ENCODE assay signal across 8 mouse cellular contexts in the genomic region with DNA sequence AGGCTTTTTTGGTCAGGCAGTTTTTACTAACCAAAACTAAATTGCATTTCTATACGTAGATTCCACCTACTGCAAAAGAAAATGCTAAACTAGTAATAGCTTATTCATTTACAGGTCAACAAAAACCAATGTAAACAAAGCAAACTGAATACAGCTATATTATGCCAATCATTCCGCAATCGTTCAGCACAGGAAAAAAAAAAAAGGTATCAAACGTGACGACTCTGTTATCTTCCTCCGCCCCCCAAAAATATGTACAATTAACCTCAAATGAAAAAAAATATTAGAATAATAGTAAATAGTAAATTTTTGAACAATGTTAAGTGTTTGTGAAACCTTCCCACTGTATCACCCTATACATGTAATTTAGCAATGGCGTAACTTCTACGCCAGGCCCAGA. TPM values are rescaled to one million over a fixed set of nuclear protein-coding genes. Genes with fewer than 3 reads are reported as not detected.
DNase-seq lines count a peak whose midpoint lies in the region; ATAC-seq and TF ChIP-seq lines count a peak whose summit lies in the region.

No protein-coding gene starts in this region.

- H3K36me3 ChIP-seq in kidney, embryonic 15.5 days = no peaks in the 10 kb centered on the region; the same call in 1 of the 2 replicates
- H3K36me3 ChIP-seq in hindbrain, embryonic 16.5 days (ENCODE audit: control insufficient read depth, insufficient read depth, low read length) = no peaks in the 10 kb centered on the region
- H3K36me3 ChIP-seq in midbrain, embryonic 16.5 days (ENCODE audit: control insufficient read depth, insufficient read depth, low read length) = no peaks in the 10 kb centered on the region

- peak overlapping the region; percentile 88 for H3K4me3 ChIP-seq in kidney, embryonic 15.5 days (replicated peaks)
- peak overlapping the region; percentile 100 for H3K4me3 ChIP-seq in cortical plate, adult 2 months (ENCODE audit: insufficient read depth, low read length)
- peak overlapping the region; percentile 100 for H3K4me3 ChIP-seq in hindbrain, embryonic 16.5 days (ENCODE audit: low read length)
- peak overlapping the region; percentile 88 for H3K4me3 ChIP-seq in midbrain, embryonic 16.5 days (ENCODE audit: low read depth, low read length)

- H3K4me2 ChIP-seq in kidney, embryonic 15.5 days = peak overlapping the region; percentile 91
- peak overlapping the region; percentile 73 for H3K4me2 ChIP-seq in hindbrain, embryonic 16.5 days (ENCODE audit: low read length)
- H3K4me2 ChIP-seq in midbrain, embryonic 16.5 days (ENCODE audit: low read length) = peak overlapping the region; percentile 84

- intact Hi-C loops in left cerebral cortex, postnatal 10 days (cut with DNase I) = no loop called here

- no peak for DNase-seq in kidney, adult 8-10 months
- DNase-seq in right cerebral cortex, adult 18-20 months = no peak
- no peak for DNase-seq in left cerebral cortex, postnatal 10 days (ENCODE audit: extremely low spot score in 1 of 2, low spot score in 2 of 2)
- DNase-seq in right cerebral cortex, postnatal 14 days = no peak

- 15% methylated on average over 8 of the region's 8 CpGs for WGBS in kidney, embryonic 15.5 days
- 15% methylated on average over 8 of the region's 8 CpGs for WGBS in hindbrain, embryonic 16.5 days
- 15% methylated on average over 8 of the region's 8 CpGs for WGBS in midbrain, embryonic 16.5 days

- TF ChIP-seq POLR2A in cortical plate, adult 2 months (IDR thresholded peaks at IDR 0.05; ENCODE audit: extremely low read depth, insufficient read depth, low read length) = no peak

- no peak for ATAC-seq in kidney, embryonic 15.5 days (replicated peaks; ENCODE audit: low FRiP score)
- no peak for ATAC-seq in hindbrain, embryonic 16.5 days
- ATAC-seq in midbrain, embryonic 16.5 days = no peak

- H3K4me1 ChIP-seq in kidney, embryonic 15.5 days = peaks cover 29% of the 10 kb centered on the region
- peaks cover 11% of the 10 kb centered on the region for H3K4me1 ChIP-seq in cortical plate, adult 2 months (ENCODE audit: control insufficient read depth, insufficient read depth, low read length)
- H3K4me1 ChIP-seq in hindbrain, embryonic 16.5 days (ENCODE audit: control insufficient read depth, insufficient read depth, low read depth, low read length) = peaks cover 21% of the 10 kb centered on the region
- H3K4me1 ChIP-seq in midbrain, embryonic 16.5 days (ENCODE audit: control insufficient read depth, insufficient read depth, low read length) = peaks cover 21% of the 10 kb centered on the region

- H3K27me3 ChIP-seq in kidney, embryonic 15.5 days = no peaks in the 10 kb centered on the region
- no peaks in the 10 kb centered on the region for H3K27me3 ChIP-seq in hindbrain, embryonic 16.5 days (replicated peaks; ENCODE audit: control insufficient read depth, insufficient read depth, low read length)
- no peaks in the 10 kb centered on the region for H3K27me3 ChIP-seq in midbrain, embryonic 16.5 days (ENCODE audit: control insufficient read depth, insufficient read depth, low read depth, low read length)

- H3K9me3 ChIP-seq in kidney, embryonic 15.5 days (replicated peaks) = no peaks in the 10 kb centered on the region
- H3K9me3 ChIP-seq in hindbrain, embryonic 16.5 days (ENCODE audit: control insufficient read depth, low read length) = no peaks in the 10 kb centered on the region
- no peaks in the 10 kb centered on the region for H3K9me3 ChIP-seq in midbrain, embryonic 16.5 days (replicated peaks; ENCODE audit: control insufficient read depth, low read length, poor library complexity, severe bottlenecking)

- H3K27ac ChIP-seq in kidney, embryonic 15.5 days = no peak overlapping the region
- no peak overlapping the region for H3K27ac ChIP-seq in cortical plate, adult 2 months (ENCODE audit: insufficient read depth, low read length)
- peak overlapping the region; percentile 99; the same call in 1 of the 2 replicates for H3K27ac ChIP-seq in hindbrain, embryonic 16.5 days (ENCODE audit: low read depth, low read length)
- peak overlapping the region; percentile 99 for H3K27ac ChIP-seq in midbrain, embryonic 16.5 days (ENCODE audit: low read length)

- peak overlapping the region; percentile 96 for H3K9ac ChIP-seq in kidney, embryonic 15.5 days
- H3K9ac ChIP-seq in hindbrain, embryonic 16.5 days (ENCODE audit: low read depth, low read length) = peak overlapping the region; percentile 99
- peak overlapping the region; percentile 98 for H3K9ac ChIP-seq in midbrain, embryonic 16.5 days (ENCODE audit: low read depth, low read length)

- TF ChIP-seq CTCF in cortical plate, adult 2 months (IDR thresholded peaks at IDR 0.05; ENCODE audit: extremely low read depth, insufficient read depth, low read length) = no peak

RNA-seq across cellular contexts. Expression of a gene that starts 1.6 kb away (rescaled TPM):
- 22.7 and 23.2 TPM in 2 replicates for polyA plus RNA-seq in kidney, embryonic 15.5 days (2015; fragmentation: Nextera tagmentation; extraction: Ambion mirVana)
- 41.9 and 42.6 TPM in 2 replicates for polyA plus RNA-seq in cortical plate, adult 2 months (2012; rRNA removed)
- 44.5 and 55.2 TPM in 2 replicates for polyA plus RNA-seq in hindbrain, embryonic 16.5 days (2015; fragmentation: Nextera tagmentation; extraction: Ambion mirVana)
- 64.5 and 69.3 TPM in 2 replicates for polyA plus RNA-seq in midbrain, embryonic 16.5 days (2015; fragmentation: Nextera tagmentation; extraction: Ambion mirVana)
- total RNA-seq in left cerebral cortex, postnatal 10 days (2021) = 100 to 1,000 TPM; 113 to 118 TPM

RNA-seq across cellular contexts. Expression of a gene that starts 28.5 kb away (rescaled TPM):
- 23.2 and 27.1 TPM in 2 replicates for polyA plus RNA-seq in kidney, embryonic 15.5 days (2015; fragmentation: Nextera tagmentation; extraction: Ambion mirVana)
- polyA plus RNA-seq in cortical plate, adult 2 months (2012; rRNA removed) = 15.3 and 15.9 TPM in 2 replicates
- polyA plus RNA-seq in hindbrain, embryonic 16.5 days (2015; fragmentation: Nextera tagmentation; extraction: Ambion mirVana) = 6.7 and 6.9 TPM in 2 replicates
- 4.1 and 5.1 TPM in 2 replicates for polyA plus RNA-seq in midbrain, embryonic 16.5 days (2015; fragmentation: Nextera tagmentation; extraction: Ambion mirVana)
- total RNA-seq in left cerebral cortex, postnatal 10 days (2021) = 10 to 100 TPM in 1 of 2 experiments, 1 to 10 TPM in 1; 9.6 to 10.8 TPM

RNA-seq across cellular contexts. Expression of a gene that starts 47.8 kb away (rescaled TPM):
- polyA plus RNA-seq in kidney, embryonic 15.5 days (2015; fragmentation: Nextera tagmentation; extraction: Ambion mirVana) = 102 and 107 TPM in 2 replicates
- 0.98 and 3.5 TPM in 2 replicates for polyA plus RNA-seq in cortical plate, adult 2 months (2012; rRNA removed)
- 22.8 and 23.5 TPM in 2 replicates for polyA plus RNA-seq in hindbrain, embryonic 16.5 days (2015; fragmentation: Nextera tagmentation; extraction: Ambion mirVana)
- polyA plus RNA-seq in midbrain, embryonic 16.5 days (2015; fragmentation: Nextera tagmentation; extraction: Ambion mirVana) = 10.7 and 11.2 TPM in 2 replicates
- total RNA-seq in left cerebral cortex, postnatal 10 days (2021) = 1 to 10 TPM in 1 of 2 experiments, under 1 TPM in 1; 0.57 to 1.5 TPM

Comparison
In these comparisons a context has a peak if more than half of its experiments do, and no peak if none do; other contexts are left out.
1. H3K27ac ChIP-seq: peak in hindbrain, embryonic 16.5 days (single experiment) and midbrain, embryonic 16.5 days (single experiment); none in kidney, embryonic 15.5 days (single experiment) and cortical plate, adult 2 months (single experiment).
2. Peak in every context shown above with its lines, with median percentiles within 50 percentile points of each other: H3K4me2 ChIP-seq, H3K4me3 ChIP-seq and H3K9ac ChIP-seq.